Mouse (Mus musculus) layer of hippocampus, adult 8-10 months (tissue): ENCODE data around the gene Gm9887. TPM values are rescaled to one million over a fixed set of nuclear protein-coding genes. Genes with fewer than 3 reads are reported as not detected.

ENCODE experiments used
- DNase-seq, 2 experiments: peaks; one replicate each; pipeline ENCODE4 v3.0.0; 2022; ENCODE audit warnings: low spot score in 2 of 2
- total RNA-seq, 4 experiments: library from RNA; stranded (reverse); gene quantifications; 2 replicates each; pipeline ENCODE4 v1.2.4; 2022

Gm9887 gene
- total RNA-seq: 1 to 10 TPM in 1 of 4 experiments, under 1 TPM in 1, not detected in 2; 0.98 to 1.9 TPM

DNA sequence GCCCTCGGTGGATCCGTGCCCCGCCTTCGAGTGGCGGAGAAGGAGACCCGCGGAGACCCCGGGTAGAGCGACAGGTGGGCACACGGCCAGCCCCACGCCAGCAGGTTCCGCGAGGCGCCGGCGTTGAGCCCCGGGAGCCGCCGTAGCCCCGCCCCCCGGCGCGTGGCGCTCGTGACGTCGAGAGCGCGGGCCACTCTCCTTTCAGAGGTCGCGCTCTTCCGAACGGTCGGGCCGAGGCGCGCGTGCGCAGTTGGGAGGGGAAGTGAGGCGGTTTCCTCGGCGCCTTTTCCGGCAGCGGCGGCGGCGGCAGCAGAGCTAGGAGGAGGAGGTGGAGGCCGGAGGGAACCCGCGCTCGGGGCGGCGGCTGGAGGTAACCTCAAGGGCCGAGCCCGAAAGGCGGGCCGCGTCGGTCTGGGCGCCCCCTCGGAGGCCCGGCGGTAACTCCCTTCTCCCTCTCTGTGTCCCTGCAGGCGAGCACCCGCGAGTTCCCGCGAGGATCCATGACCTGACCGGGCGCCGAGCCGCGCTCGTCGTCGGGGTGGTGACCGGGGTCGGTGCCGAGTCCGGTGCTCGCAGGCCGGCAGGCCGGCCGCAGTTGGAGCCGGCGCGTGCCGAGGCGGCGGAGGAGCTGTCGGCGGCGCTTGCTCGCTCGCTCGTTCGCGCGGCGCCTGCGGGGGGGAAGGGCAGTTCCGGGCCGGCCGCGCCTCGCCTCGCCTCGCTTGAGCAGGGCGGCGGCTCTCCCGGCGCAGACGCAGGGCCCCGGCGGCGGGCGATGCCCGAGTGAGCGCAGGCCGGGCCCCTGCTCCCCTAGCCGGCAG, at the start of gene Gm9887, which contains the start of gene Arf6:
Gene Gm9887 (minus strand): TSS at position 605 of the 818 bp plus-strand sequence.
Gene Arf6 (plus strand): TSS at position 297 of the 818 bp plus-strand sequence.
- peak; percentile 91 to 96 for DNase-seq

DNA sequence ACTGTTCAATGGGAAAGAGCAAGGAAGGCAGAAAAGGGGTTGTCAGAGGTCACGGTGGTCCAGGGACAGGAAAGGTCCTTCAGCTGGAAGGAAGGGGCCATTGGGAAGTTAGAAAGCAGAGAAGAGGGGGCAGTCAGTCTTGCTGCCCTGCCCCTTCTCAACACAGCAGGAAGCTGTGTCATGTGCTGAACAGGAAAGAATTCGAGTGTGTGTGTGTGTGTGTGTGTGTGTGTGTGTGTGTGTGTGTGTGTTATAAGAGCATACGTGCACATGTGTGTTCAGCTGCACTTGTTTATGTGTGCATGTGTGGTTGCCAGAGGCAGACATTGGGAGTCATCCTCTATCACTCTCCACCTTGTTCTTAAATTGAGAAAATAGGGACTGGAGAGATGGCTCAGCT, 48.5 kb upstream of the Gm9887 start:
- DNase-seq: no peak

DNA sequence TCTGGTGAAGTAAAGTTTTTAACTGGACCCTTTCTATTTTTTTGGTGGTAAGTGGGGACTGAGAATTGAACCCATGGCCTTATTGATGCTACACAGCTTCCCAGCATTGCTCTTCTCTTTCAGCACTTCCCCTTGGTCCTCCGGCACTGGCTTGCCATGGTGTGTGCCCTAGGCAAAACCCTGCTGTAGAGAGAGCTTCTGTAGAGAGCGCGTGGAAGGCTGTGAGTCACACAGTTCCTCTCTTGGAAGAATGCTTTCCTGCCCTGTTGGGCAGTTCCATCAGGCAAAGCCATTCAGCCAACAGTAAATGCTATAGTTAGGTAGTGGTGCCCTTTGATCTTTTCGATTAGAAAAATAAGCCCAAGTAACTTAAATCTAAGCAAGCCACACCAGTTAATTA, 47.3 kb upstream of the Gm9887 start:
- DNase-seq: no peak

DNA sequence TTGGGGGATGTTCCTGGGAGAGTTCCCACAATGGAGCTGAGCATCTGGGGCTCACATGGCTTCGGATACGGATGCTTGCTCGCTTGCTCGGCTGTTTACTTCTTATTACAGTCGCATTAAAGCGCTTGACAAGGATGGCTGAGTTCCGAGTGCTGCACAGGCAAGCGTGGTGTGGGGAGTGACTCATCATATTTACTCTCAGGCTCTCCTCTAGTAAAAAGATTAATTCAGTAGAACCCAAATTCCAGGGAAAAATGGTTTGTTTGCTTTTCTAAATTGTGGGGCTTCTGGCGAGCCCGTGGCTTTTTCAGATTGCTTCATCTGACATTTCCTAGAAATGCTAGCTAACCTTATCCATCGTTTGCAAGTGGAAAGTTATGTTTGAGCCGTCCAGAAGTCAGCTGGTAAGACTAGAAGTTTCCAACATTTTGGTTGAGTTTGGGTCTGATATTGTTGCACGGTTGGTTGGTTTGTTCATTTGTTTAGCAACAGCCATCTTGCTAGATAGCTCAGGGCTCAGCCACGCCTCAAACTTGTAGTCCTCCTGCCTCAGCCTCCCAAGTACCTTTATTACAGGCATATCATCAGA, 46.9 kb upstream of the Gm9887 start:
- DNase-seq: peak in 1 of 2 experiments; percentile 29

DNA sequence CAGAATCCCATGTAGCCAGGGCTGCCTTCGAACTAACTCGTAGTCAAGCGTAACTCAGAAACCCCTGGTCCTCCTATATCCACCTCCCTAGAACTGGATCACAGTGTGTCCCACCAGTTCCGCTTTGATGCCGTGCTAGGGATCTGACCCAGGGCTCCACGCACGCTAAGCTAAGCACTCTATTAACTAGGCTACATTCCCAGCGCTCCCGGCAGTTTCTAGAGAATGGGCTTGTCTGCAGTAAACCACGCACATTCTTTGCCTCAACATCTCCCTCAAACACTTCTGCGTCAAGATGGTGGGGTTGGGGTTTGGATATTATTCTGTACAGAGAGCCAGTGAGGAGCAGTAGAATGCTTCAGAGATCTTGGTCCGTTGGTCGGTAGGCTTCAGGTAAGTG, 46.3 kb upstream of the Gm9887 start:
- no peak for DNase-seq

DNA sequence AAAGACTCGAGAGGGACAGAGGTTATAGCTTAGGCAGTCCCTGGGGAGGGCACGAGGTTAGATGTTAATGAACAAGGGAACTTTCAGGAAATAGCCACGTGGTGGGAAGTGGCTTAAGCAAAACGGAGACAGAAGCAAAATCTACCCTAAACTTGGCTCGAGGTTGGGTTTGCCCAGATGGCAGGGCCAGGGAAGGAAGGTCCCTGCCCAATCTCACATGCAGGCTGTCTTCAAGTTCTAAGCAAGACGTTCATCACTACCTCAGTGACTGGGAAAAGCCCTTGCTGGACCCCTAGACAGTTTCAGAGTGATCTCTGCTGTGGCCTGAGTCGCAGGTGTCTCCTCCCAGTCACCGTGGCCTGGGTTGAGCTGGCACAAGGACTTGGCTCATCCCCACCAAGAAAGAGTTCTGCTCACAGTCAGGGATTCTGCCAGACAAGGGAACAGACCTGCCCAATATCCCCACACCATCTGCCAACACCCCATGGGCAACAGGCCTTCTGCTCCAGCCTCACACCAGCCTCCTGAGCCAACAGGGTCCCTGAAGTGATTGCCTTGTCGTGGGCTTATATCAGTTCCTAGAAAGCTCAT, 45.5 kb upstream of the Gm9887 start:
- no peak for DNase-seq

DNA sequence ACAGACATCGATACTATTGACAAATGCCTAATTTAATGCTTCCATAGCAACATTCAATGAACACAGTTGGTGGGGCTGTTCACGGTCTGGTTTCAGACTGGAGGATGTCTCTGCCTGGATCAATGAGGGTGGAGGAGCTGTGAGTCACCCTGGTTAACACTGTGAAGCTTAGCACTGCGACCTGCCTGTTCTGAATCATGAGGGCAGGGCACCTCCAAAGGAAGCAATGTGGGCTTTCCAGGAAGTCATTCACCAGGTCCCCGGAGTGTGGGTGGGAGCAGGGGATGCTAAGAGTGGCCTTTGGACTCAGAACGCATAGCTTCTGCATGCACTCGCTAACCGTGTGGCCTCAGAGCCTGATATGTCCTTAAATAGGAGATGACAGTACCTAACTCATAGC, 44.5 kb upstream of the Gm9887 start:
- DNase-seq: no peak

DNA sequence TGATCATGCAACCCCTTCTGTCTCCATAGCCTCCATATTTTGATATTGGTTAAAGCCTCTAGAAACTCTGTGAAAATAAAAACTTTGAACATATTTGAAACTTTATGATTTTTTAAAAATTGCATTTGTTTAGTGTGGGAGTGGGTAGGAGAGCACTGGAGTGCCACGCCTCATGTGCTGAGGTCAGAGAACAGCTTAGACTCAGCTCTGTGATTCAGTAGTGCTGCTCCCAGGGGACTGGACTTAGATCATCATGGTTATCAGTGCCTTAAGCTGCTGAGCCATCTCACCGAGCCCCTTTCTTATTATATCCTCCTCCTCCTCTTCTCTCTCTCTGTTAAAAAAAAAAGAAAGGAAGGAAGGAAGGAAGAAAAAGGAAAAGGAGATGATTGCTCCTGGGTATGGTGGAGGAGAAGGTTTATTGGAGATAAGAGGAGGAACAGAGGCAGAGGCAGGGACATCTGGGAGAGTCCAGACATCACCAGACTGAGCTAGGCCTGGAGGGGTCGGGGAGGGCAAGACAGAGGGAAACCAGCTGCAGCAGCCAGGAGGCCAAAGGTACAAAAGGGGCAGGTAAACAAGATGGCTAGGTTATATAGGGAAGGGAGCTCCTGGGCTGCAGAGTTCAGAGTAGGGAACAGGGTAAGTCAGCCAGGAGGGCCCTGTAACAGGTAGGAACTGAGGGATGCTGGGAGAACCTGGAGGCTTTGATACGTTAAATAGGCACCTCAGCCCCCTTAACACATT, 42.7 kb upstream of the Gm9887 start:
- DNase-seq: no peak

DNA sequence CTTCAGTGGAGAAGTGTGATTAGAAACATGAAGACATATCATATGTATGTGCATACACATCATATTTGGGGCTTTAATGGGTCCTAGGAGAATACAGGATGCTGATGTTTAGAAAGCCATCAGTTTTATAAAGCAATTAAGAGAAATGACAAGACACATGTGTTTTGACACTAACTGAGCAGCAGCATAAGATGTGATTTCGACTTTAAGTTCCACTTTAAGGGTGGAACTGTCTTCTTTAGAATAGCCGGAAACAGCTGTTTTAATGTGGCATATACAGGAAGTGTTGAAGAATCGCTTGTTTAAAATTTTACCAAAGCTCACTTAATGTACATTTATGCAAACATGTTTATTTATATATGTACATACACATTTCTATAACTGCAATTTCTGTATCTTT, 41.0 kb upstream of the Gm9887 start:
- DNase-seq: no peak

DNA sequence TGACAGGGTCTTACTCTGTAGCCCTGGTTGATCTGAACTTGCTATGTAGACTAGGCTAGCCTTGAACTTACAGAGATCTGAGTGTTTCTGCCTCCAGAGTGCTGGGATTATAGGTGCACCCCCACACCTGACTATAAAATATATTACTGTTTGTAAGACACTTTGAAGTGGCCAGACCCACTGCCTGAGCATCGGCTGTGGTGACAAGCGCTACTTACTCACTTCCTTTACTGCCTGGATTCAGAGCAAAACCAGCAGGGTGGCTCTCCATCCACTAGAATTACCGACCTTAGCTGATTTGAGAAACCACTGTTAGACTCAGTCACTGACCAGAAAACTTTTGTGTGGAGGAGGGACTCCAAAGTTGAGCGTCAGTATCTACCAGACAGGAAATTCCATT, 39.7 kb upstream of the Gm9887 start:
- no peak for DNase-seq

DNA sequence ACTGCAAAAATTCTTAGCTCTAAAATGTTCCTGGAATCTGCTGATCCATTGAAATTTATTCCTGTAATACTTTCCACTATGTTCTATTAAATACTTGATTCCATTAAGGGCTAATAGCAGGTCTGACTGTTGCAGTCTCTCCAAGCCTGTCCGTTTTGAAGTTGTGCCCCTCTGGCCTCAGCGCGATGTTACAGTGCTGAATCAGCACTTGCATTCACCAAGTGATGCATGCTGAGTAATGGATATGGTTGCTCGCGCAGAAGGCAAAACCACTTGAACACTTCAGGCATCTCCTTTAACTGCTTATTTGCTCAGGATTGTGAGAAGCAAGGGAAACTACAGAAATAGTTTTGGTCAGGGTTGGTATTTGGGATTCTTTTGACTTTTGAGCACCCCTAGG, 38.5 kb upstream of the Gm9887 start:
- no peak for DNase-seq

DNA sequence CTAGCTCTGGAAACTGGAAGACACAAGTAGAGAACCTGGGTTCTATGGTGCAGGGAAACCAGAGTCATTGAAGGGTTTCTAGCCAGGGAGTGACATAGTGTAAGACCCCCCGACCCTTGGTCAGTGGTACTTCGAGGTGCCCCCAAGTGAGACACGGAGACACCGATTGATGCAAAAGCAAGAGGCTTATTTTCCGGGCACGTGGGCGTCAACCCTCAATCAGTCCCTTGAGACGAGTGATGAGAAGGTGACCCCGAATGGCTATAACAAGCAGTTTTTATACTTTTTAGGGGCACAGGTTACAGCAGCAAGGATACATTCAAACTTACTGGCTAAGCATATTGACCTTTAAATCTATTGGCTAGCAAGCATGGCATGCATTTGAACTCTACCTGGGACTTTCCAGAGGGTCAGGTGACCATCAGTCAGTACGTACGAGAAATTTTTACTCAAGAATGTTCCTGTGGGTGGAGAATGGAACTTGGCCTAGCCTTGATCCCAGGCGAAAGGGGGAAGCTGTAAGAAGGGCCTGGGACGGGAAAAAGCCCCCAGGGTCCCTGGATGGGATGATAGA, 30.4 kb upstream of the Gm9887 start:
- no peak for DNase-seq

DNA sequence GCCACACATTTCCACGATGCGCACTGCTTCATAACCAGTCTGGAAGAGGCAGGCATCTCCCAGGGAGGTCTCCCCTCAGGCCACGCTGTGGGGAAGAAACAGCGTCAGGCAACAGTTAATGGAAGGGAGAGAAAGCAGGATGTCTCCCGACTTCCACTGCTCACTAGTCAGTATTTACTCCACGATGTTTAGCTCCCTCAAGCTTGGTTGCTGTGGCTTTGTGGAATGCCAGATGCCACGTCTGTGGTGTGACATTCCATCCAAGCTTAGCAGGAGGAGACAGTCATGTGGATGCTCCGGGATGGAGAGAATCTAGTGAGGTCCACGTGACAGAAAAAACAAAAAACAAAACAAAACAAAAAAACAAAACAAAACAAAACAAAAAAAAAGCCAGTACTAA, 29.8 kb upstream of the Gm9887 start:
- DNase-seq: no peak

DNA sequence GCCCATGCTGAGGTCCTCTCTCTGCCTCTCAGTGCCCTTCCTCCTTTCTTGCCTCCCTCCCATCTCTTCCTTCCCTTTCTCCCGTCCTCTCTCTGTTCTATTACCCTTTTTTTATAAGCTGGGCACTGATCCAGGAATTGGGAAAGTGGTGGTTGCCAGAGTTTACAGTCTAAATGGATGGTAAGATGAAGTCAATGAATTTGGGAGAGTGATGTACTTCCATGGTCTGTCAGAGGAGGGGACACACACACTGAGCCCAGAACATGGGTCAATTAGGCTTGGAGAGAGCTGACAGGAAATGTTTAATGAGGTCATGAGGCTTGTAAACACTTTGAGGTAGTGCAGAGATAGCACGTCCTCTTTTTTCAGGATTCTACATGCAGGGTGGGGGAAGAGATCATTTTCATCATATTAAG, 28.6 kb upstream of the Gm9887 start:
- no peak for DNase-seq

DNA sequence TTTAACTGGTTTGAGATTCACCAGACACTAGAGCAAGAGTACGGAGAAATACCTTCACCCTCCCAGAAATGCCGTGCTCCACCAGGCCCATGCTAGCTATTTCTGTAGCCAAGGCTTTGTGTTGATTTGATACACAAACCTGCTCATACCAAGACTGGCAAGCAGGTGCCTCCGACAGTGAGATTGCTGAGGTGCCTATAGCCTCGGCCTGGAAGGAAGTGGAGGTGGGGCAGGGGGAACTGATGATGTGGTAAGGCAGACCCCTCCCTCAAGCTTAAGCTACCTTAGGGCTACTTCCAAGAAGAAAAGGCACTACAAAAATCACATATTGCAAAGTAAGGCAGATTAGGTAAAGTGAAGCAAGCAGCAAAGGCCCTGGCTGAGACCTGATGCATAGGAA, 28.1 kb upstream of the Gm9887 start:
- DNase-seq: no peak

DNA sequence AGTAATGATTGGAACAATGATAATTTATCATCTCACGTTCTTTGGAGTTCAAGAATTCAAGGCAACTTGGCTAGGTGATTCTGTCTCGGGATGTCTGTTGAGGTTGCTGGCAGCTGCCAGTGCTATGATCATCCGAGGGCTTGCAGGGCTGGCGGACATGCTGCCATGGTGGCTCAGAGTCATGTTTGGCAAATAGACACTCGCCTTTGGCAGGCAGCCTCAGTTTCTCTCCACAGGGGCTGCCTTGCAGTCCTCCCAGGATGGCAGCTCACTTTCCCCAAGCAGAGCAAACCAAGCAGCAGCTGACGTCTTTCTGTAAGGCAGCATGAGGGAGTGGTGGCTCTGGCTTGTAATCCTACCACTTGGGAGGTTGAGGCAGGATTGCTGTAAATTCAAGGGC, 22.2 kb upstream of the Gm9887 start:
- no peak for DNase-seq

DNA sequence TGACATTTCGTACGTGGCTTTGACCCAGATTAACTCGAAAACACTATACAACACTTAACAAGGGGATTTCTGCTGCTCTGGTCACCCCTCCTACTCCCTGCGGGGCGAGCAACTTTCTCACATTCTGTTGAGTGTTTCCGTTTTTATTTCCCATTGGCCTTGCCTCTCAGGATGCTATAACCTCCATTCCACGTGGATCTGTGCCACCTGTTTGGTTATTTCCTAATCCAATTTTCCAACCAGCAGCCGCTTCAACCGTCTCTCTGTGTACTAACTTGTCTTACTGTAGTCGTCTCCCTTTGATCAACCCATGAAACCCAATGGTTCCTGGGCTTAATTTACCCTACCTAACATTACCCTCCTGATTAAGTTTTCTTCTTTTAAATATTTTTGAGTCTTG, 20.8 kb upstream of the Gm9887 start:
- DNase-seq: no peak

DNA sequence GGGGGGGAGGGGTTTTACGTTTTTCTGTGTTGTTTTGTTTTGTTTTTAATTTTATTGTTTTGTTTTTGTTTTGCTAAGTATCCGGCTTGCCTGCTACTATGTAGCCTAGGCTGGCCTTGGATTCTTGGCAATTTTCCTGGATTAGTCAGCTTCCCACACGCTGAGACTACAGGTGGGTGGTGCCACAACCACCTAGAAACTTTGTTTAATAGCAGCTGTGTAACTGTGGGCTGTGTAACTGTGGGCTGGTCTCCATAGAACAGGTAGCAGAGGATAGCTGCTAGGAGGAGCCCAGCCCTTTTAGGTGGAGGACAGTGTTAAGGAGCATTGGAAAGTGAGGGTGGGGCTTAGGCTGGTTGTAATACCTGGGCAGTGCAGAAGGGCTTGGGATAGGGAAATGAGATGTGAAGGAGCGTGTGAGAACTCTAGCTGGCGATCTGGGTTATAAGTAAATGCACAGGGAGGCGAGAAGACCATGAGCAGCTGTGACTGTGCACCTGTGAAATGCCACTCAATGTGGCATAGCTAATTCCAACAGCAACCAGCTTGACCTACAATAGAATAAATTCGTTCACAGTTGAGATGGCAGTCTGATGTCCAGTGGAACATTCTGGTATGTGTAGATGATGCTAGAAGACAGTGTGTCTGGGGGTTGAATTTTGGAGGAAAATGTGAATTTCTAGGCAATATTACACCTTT, 17.9 kb upstream of the Gm9887 start:
- DNase-seq: no peak

DNA sequence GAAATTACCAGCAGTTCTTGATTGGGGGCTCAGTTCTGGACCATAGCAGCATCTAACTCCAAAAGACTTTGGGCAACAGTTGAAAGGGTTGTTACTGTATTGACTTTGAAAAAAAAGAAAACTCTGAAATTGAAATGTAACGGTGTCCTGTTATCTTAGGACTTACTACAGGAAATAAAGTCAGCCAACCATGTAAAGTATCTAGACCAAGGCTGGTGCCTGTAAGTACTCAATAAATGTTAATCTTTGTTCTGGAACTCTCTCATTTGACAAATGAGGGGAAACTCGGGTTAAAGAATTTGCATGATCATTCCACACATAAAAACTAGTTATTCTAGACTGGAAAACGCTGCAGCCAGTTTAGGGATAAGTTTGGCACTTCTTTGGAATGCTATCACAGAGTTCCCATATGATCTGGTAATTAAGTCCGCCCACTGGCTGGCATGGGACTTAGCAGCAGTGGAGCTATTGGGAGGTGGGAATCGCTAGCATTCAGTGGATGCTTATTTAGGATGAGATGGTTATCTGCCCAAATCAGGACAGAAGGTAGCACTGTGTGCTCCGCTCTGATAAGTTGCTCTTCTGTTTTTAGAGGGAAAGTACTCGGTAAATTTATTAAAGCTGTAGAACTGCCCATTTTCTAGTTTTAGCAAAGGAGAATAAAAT, 17.1 kb upstream of the Gm9887 start:
- DNase-seq: peak; percentile 14 to 46

DNA sequence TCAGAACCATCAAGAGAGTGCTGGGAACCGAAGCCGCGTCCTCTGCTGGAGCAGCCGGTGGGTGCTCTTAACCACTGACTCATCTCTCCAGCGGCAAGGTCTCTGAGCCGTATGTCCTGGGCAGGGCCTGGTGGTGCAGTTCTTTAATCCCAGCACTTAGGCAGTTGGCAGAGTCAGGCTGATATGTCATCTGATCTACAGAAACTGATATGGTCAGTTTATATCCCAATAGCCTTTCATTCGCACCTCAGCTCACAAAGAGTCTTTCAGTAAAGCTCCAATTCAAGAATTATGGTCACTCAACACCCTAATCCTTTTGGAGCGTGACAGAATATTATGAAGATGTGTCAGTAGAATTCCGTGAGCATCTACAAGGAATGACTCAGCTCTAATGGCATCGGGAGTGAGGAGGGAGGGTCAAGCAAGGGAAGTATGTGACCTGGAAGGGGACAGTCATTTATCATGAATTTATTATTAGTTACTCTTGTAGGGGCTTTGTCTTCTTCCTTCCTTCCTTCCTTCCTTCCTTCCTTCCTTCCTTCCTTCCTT, 16.1 kb upstream of the Gm9887 start:
- no peak for DNase-seq
